Mouse (Mus musculus): ENCODE measurements around the gene Aox4. TPM values are rescaled to one million over a fixed set of nuclear protein-coding genes. Genes with fewer than 3 reads are reported as not detected.

Gene Aox4
- 0.17 and 0.18 TPM in 2 replicates for polyA plus RNA-seq (2015; fragmentation: Nextera tagmentation; extraction: Ambion mirVana)

GRCm38 (mm10) chr1:58210203-58210602 lies at the start of gene Aox4:
TSS of gene Aox4 (plus strand) at chr1:58210397.
- Histone ChIP-seq H3K27me3 (ENCODE audit: control insufficient read depth, insufficient read depth, low read length) (no peaks in the 10 kb centered on the region), H3K4me3 (replicated peaks; ENCODE audit: low read length) (no peak within 1 kb of the TSS)
- 70% methylated on average over 17 of the region's 17 CpGs for WGBS

GRCm38 (mm10) chr1:58169893-58170292 lies 40.3 kb upstream of the Aox4 start:
- H3K9me3 ChIP-seq (replicated peaks; ENCODE audit: control insufficient read depth, low read length) = no peaks in the 10 kb centered on the region
- no peaks in the 10 kb centered on the region for H3K27me3 ChIP-seq (ENCODE audit: control insufficient read depth, insufficient read depth, low read length)
- no peak overlapping the region for H3K9ac ChIP-seq (ENCODE audit: low read length)
- H3K36me3 ChIP-seq (ENCODE audit: control insufficient read depth, insufficient read depth, low read length) = no peaks in the 10 kb centered on the region
- 62% methylated on average over 6 of the region's 6 CpGs for WGBS
- H3K27ac ChIP-seq (ENCODE audit: low read length) = no peak overlapping the region
- H3K4me1 ChIP-seq (ENCODE audit: control insufficient read depth, insufficient read depth, low read length) = no peaks in the 10 kb centered on the region
- H3K4me3 ChIP-seq (replicated peaks; ENCODE audit: low read length) = no peak overlapping the region
- H3K4me2 ChIP-seq (ENCODE audit: low read depth, low read length) = no peak overlapping the region
- no peak for ATAC-seq (ENCODE audit: insufficient read depth, low FRiP score)

More at GRCm38 (mm10) chr1:58210203-58210602, at the start of gene Aox4:
- no peak for ATAC-seq (ENCODE audit: insufficient read depth, low FRiP score)
- H3K9me3 ChIP-seq (replicated peaks; ENCODE audit: control insufficient read depth, low read length) = no peaks in the 10 kb centered on the region
- no peak within 1 kb of the TSS for H3K9ac ChIP-seq (ENCODE audit: low read length)
- no peak within 1 kb of the TSS for H3K4me2 ChIP-seq (ENCODE audit: low read depth, low read length)
- H3K36me3 ChIP-seq (ENCODE audit: control insufficient read depth, insufficient read depth, low read length) = no peaks in the 10 kb centered on the region
- no peak within 1 kb of the TSS for H3K27ac ChIP-seq (ENCODE audit: low read length)
- H3K4me1 ChIP-seq (ENCODE audit: control insufficient read depth, insufficient read depth, low read length) = no peaks in the 10 kb centered on the region

- 63% methylated on average over 5 of the region's 5 CpGs for WGBS
- H3K9ac ChIP-seq (ENCODE audit: low read length) = no peak overlapping the region
- no peak overlapping the region for H3K4me3 ChIP-seq (replicated peaks; ENCODE audit: low read length)
- no peak for ATAC-seq (ENCODE audit: insufficient read depth, low FRiP score)
- H3K9me3 ChIP-seq (replicated peaks; ENCODE audit: control insufficient read depth, low read length) = no peaks in the 10 kb centered on the region
- no peaks in the 10 kb centered on the region for H3K27me3 ChIP-seq (ENCODE audit: control insufficient read depth, insufficient read depth, low read length)
- no peaks in the 10 kb centered on the region for H3K4me1 ChIP-seq (ENCODE audit: control insufficient read depth, insufficient read depth, low read length)
- no peaks in the 10 kb centered on the region for H3K36me3 ChIP-seq (ENCODE audit: control insufficient read depth, insufficient read depth, low read length)
- H3K27ac ChIP-seq (ENCODE audit: low read length) = no peak overlapping the region
- H3K4me2 ChIP-seq (ENCODE audit: low read depth, low read length) = no peak overlapping the region
Measured at GRCm38 (mm10) chr1:58188514-58189175, 21.6 kb upstream of the Aox4 start.

- Histone ChIP-seq H3K4me3 (replicated peaks; ENCODE audit: low read length) (no peak overlapping the region), H3K4me1 (ENCODE audit: control insufficient read depth, insufficient read depth, low read length) (no peaks in the 10 kb centered on the region), H3K27me3 (ENCODE audit: control insufficient read depth, insufficient read depth, low read length) (no peaks in the 10 kb centered on the region), H3K4me2 (ENCODE audit: low read depth, low read length) (no peak overlapping the region), H3K9ac (ENCODE audit: low read length) (no peak overlapping the region), H3K27ac (ENCODE audit: low read length) (no peak overlapping the region), H3K36me3 (ENCODE audit: control insufficient read depth, insufficient read depth, low read length) (no peaks in the 10 kb centered on the region), H3K9me3 (replicated peaks; ENCODE audit: control insufficient read depth, low read length) (no peaks in the 10 kb centered on the region)
- no peak for ATAC-seq (ENCODE audit: insufficient read depth, low FRiP score)
- 86% methylated on average over 12 of the region's 12 CpGs for WGBS
Measured at GRCm38 (mm10) chr1:58194317-58194716, 15.9 kb upstream of the Aox4 start.

- H3K4me3 ChIP-seq (replicated peaks; ENCODE audit: low read length) = no peak overlapping the region
- WGBS = 68% methylated on average over 3 of the region's 3 CpGs
Measured at GRCm38 (mm10) chr1:58194988-58195387, 15.2 kb upstream of the Aox4 start.

GRCm38 (mm10) chr1:58195541-58195940 lies 14.7 kb upstream of the Aox4 start:
- WGBS = 18% methylated on average over 10 of the region's 10 CpGs
- no peaks in the 10 kb centered on the region for H3K27me3 ChIP-seq (ENCODE audit: control insufficient read depth, insufficient read depth, low read length)
- H3K4me3 ChIP-seq (replicated peaks; ENCODE audit: low read length) = 0 out of 2 replicates have a peak overlapping the region, but pooled peaks have one; percentile 5
- no peaks in the 10 kb centered on the region for H3K4me1 ChIP-seq (ENCODE audit: control insufficient read depth, insufficient read depth, low read length)
- H3K36me3 ChIP-seq (ENCODE audit: control insufficient read depth, insufficient read depth, low read length) = no peaks in the 10 kb centered on the region
- peak overlapping the region; percentile 32 for H3K4me2 ChIP-seq (ENCODE audit: low read depth, low read length)
- no peak overlapping the region for H3K9ac ChIP-seq (ENCODE audit: low read length)
- ATAC-seq (ENCODE audit: insufficient read depth, low FRiP score) = 0 out of 2 replicates have a peak, but pooled peaks have one; percentile 33
- no peaks in the 10 kb centered on the region for H3K9me3 ChIP-seq (replicated peaks; ENCODE audit: control insufficient read depth, low read length)
- no peak overlapping the region for H3K27ac ChIP-seq (ENCODE audit: low read length)

More at GRCm38 (mm10) chr1:58194988-58195387, 15.2 kb upstream of the Aox4 start:
- Histone ChIP-seq H3K9me3 (replicated peaks; ENCODE audit: control insufficient read depth, low read length) (no peaks in the 10 kb centered on the region), H3K27ac (ENCODE audit: low read length) (no peak overlapping the region), H3K4me1 (ENCODE audit: control insufficient read depth, insufficient read depth, low read length) (no peaks in the 10 kb centered on the region), H3K27me3 (ENCODE audit: control insufficient read depth, insufficient read depth, low read length) (no peaks in the 10 kb centered on the region), H3K9ac (ENCODE audit: low read length) (no peak overlapping the region), H3K36me3 (ENCODE audit: control insufficient read depth, insufficient read depth, low read length) (no peaks in the 10 kb centered on the region), H3K4me2 (ENCODE audit: low read depth, low read length) (peak overlapping the region; percentile 32)
- ATAC-seq (ENCODE audit: insufficient read depth, low FRiP score) = no peak

GRCm38 (mm10) chr1:58197023-58197422 lies 13.2 kb upstream of the Aox4 start:
- Histone ChIP-seq H3K27ac (ENCODE audit: low read length) (no peak overlapping the region), H3K4me2 (ENCODE audit: low read depth, low read length) (no peak overlapping the region), H3K27me3 (ENCODE audit: control insufficient read depth, insufficient read depth, low read length) (no peaks in the 10 kb centered on the region), H3K36me3 (ENCODE audit: control insufficient read depth, insufficient read depth, low read length) (no peaks in the 10 kb centered on the region), H3K9me3 (replicated peaks; ENCODE audit: control insufficient read depth, low read length) (no peaks in the 10 kb centered on the region), H3K9ac (ENCODE audit: low read length) (no peak overlapping the region), H3K4me3 (replicated peaks; ENCODE audit: low read length) (no peak overlapping the region), H3K4me1 (ENCODE audit: control insufficient read depth, insufficient read depth, low read length) (no peaks in the 10 kb centered on the region)
- ATAC-seq (ENCODE audit: insufficient read depth, low FRiP score) = no peak
- WGBS = 57% methylated on average over 9 of the region's 9 CpGs

GRCm38 (mm10) chr1:58198386-58198785 lies 11.8 kb upstream of the Aox4 start:
- Histone ChIP-seq H3K27me3 (ENCODE audit: control insufficient read depth, insufficient read depth, low read length) (no peaks in the 10 kb centered on the region), H3K9ac (ENCODE audit: low read length) (no peak overlapping the region), H3K36me3 (ENCODE audit: control insufficient read depth, insufficient read depth, low read length) (no peaks in the 10 kb centered on the region), H3K4me3 (replicated peaks; ENCODE audit: low read length) (no peak overlapping the region), H3K4me1 (ENCODE audit: control insufficient read depth, insufficient read depth, low read length) (no peaks in the 10 kb centered on the region), H3K9me3 (replicated peaks; ENCODE audit: control insufficient read depth, low read length) (no peaks in the 10 kb centered on the region), H3K4me2 (ENCODE audit: low read depth, low read length) (no peak overlapping the region), H3K27ac (ENCODE audit: low read length) (no peak overlapping the region)
- ATAC-seq (ENCODE audit: insufficient read depth, low FRiP score) = no peak
- 58% methylated on average over 4 of the region's 4 CpGs for WGBS

- H3K4me2 ChIP-seq (ENCODE audit: low read depth, low read length) = no peak overlapping the region
- ATAC-seq (ENCODE audit: insufficient read depth, low FRiP score) = no peak
- H3K9me3 ChIP-seq (replicated peaks; ENCODE audit: control insufficient read depth, low read length) = no peaks in the 10 kb centered on the region
- no peak overlapping the region for H3K4me3 ChIP-seq (replicated peaks; ENCODE audit: low read length)
- no peak overlapping the region for H3K9ac ChIP-seq (ENCODE audit: low read length)
- no peak overlapping the region for H3K27ac ChIP-seq (ENCODE audit: low read length)
- 73% methylated on average over 7 of the region's 7 CpGs for WGBS
- H3K36me3 ChIP-seq (ENCODE audit: control insufficient read depth, insufficient read depth, low read length) = no peaks in the 10 kb centered on the region
- no peaks in the 10 kb centered on the region for H3K27me3 ChIP-seq (ENCODE audit: control insufficient read depth, insufficient read depth, low read length)
- no peaks in the 10 kb centered on the region for H3K4me1 ChIP-seq (ENCODE audit: control insufficient read depth, insufficient read depth, low read length)
Measured at GRCm38 (mm10) chr1:58212805-58213204, 2.6 kb downstream of the Aox4 start.
